Mouse (Mus musculus) neural tube, embryonic 14.5 days (tissue): ENCODE measurements around the gene Gdf7. TPM values are rescaled to one million over a fixed set of nuclear protein-coding genes. Genes with fewer than 3 reads are reported as not detected.

Source experiments
- ATAC-seq: fragments of 200-750 bp; cut with Nextera tagmentation; 2 replicates; pipeline ENCODE4 v1.8.0; 2017; ENCODE audit warnings: low read depth, mild to moderate bottlenecking, moderate TSS enrichment, moderate library complexity
- H3K27ac ChIP-seq: fragments of 300-500 bp; sonication (generic); 2 replicates; pipeline ENCODE4 v1.5.1; 2014; ENCODE audit warnings: low read depth, mild to moderate bottlenecking, control low read depth, low read length, moderate library complexity, mixed read lengths
- H3K27me3 ChIP-seq: fragments of 300-500 bp; sonication (generic); 2 replicates; pipeline ENCODE4 v1.6.1; 2014; ENCODE audit warnings: low read length; ENCODE audit not compliant: control insufficient read depth, insufficient read depth
- H3K36me3 ChIP-seq: fragments of 300-500 bp; sonication (generic); 2 replicates; pipeline ENCODE4 v1.6.1; 2014; ENCODE audit warnings: low read length, mixed read lengths; ENCODE audit not compliant: control insufficient read depth, insufficient read depth
- H3K4me1 ChIP-seq: fragments of 300-500 bp; sonication (generic); 2 replicates; pipeline ENCODE4 v1.6.1; 2014; ENCODE audit warnings: low read length; ENCODE audit not compliant: control insufficient read depth, insufficient read depth
- H3K4me2 ChIP-seq: fragments of 300-500 bp; sonication (generic); 2 replicates; pipeline ENCODE4 v1.6.1; 2014; ENCODE audit warnings: mild to moderate bottlenecking, low read depth, low read length, control low read depth
- H3K4me3 ChIP-seq: fragments of 300-500 bp; sonication (generic); 2 replicates; pipeline ENCODE4 v1.5.1; 2014; ENCODE audit warnings: low read depth, low read length, control low read depth, mixed read lengths
- H3K9ac ChIP-seq: fragments of 300-500 bp; sonication (generic); replicated peaks from 2 replicates; pipeline ENCODE4 v1.6.1; 2014; ENCODE audit warnings: low read depth, mild to moderate bottlenecking, control low read depth, low read length, mixed read lengths
- H3K9me3 ChIP-seq: fragments of 300-500 bp; sonication (generic); 2 replicates; pipeline ENCODE4 v1.6.1; 2016; ENCODE audit warnings: low read length; ENCODE audit not compliant: control insufficient read depth
- WGBS: fragments of 180-500 bp; shearing (Covaris S2); extraction: QIAGEN DNeasy Blood & Tissue Kit; methylation state at CpG from one replicate; pipeline ENCODE4 v1.1.7; 2014; 5-methylcytosine and 5-hydroxymethylcytosine counted together
- polyA plus RNA-seq: library from polyadenylated mRNA; unstranded; fragments of >200 nt; fragmentation: Nextera tagmentation; extraction: Ambion mirVana; gene quantifications from 2 replicates; pipeline ENCODE4 v1.2.1, GENCODE M21; 2014

Gdf7 gene
- polyA plus RNA-seq, 1 experiment from 2014 or later: 0.43 TPM

GRCm38 (mm10) chr12:8332174-8332542, 30.4 kb upstream of the Gdf7 start:
- peaks cover 4% of the 10 kb centered on the region for H3K4me1 ChIP-seq
- H3K4me2 ChIP-seq: no peak overlapping the region
- ATAC-seq: peak; percentile 4; the same call in 1 of the 2 replicates
- H3K9me3 ChIP-seq: no peaks in the 10 kb centered on the region
- H3K27ac ChIP-seq: no peak overlapping the region
- no peaks in the 10 kb centered on the region for H3K36me3 ChIP-seq
- H3K4me3 ChIP-seq: no peak overlapping the region
- 0 out of 2 replicates have a peak overlapping the region, but pooled peaks have one; percentile 0 for H3K9ac ChIP-seq
- WGBS: 29% methylated on average over 5 of the region's 5 CpGs
- no peaks in the 10 kb centered on the region for H3K27me3 ChIP-seq

GRCm38 (mm10) chr12:8331489-8332173, 29.9 kb upstream of the Gdf7 start:
- 60% methylated on average over 14 of the region's 14 CpGs for WGBS
- ATAC-seq: no peak
- Histone ChIP-seq H3K4me1 (peaks cover 7% of the 10 kb centered on the region), H3K4me3 (no peak overlapping the region), H3K27ac (no peak overlapping the region), H3K9ac (0 out of 2 replicates have a peak overlapping the region, but pooled peaks have one; percentile 0), H3K9me3 (no peaks in the 10 kb centered on the region), H3K36me3 (no peaks in the 10 kb centered on the region), H3K27me3 (no peaks in the 10 kb centered on the region), H3K4me2 (no peak overlapping the region)

GRCm38 (mm10) chr12:8329236-8329635, 27.5 kb upstream of the Gdf7 start:
- Histone ChIP-seq H3K27me3 (no peaks in the 10 kb centered on the region), H3K4me1 (peaks cover 7% of the 10 kb centered on the region), H3K27ac (no peak overlapping the region), H3K36me3 (no peaks in the 10 kb centered on the region), H3K9me3 (no peaks in the 10 kb centered on the region), H3K9ac (no peak overlapping the region), H3K4me2 (no peak overlapping the region), H3K4me3 (no peak overlapping the region)
- 93% methylated on average over 7 of the region's 7 CpGs for WGBS
- ATAC-seq: no peak

- WGBS: 28% methylated on average over 1 of the region's 1 CpGs
- Histone ChIP-seq H3K36me3 (no peaks in the 10 kb centered on the region), H3K9ac (peak overlapping the region; percentile 51), H3K27ac (peak overlapping the region; percentile 73), H3K4me3 (no peak overlapping the region), H3K4me1 (peaks cover 7% of the 10 kb centered on the region), H3K4me2 (no peak overlapping the region), H3K9me3 (no peaks in the 10 kb centered on the region), H3K27me3 (no peaks in the 10 kb centered on the region)
- ATAC-seq: no peak
Observed at GRCm38 (mm10) chr12:8327675-8328053, 25.9 kb upstream of the Gdf7 start.

- no peaks in the 10 kb centered on the region for H3K27me3 ChIP-seq
- peaks cover 7% of the 10 kb centered on the region for H3K4me1 ChIP-seq
- peak; percentile 95 for ATAC-seq
- no peak overlapping the region for H3K4me3 ChIP-seq
- H3K9ac ChIP-seq: peak overlapping the region; percentile 51
- WGBS: 13% methylated on average over 17 of the region's 17 CpGs
- H3K4me2 ChIP-seq: 0 out of 2 replicates have a peak overlapping the region, but pooled peaks have one; percentile 6
- no peaks in the 10 kb centered on the region for H3K9me3 ChIP-seq
- H3K27ac ChIP-seq: peak overlapping the region; percentile 73
- H3K36me3 ChIP-seq: peaks cover under 1% of the 10 kb centered on the region; the same call in 1 of the 2 replicates
Observed at GRCm38 (mm10) chr12:8326825-8327674, 25.3 kb upstream of the Gdf7 start.

- no peak for ATAC-seq
- Histone ChIP-seq H3K4me2 (no peak overlapping the region), H3K27me3 (no peaks in the 10 kb centered on the region), H3K36me3 (peaks cover 5% of the 10 kb centered on the region; the same call in 1 of the 2 replicates), H3K27ac (no peak overlapping the region), H3K9me3 (no peaks in the 10 kb centered on the region), H3K4me1 (peaks cover 7% of the 10 kb centered on the region), H3K4me3 (no peak overlapping the region), H3K9ac (no peak overlapping the region; the same call in 1 of the 2 replicates)
- WGBS: 79% methylated on average over 17 of the region's 17 CpGs
Observed at GRCm38 (mm10) chr12:8325943-8326522, 24.3 kb upstream of the Gdf7 start.

GRCm38 (mm10) chr12:8325245-8325942, 23.6 kb upstream of the Gdf7 start:
- Histone ChIP-seq H3K4me3 (no peak overlapping the region), H3K4me2 (no peak overlapping the region), H3K27me3 (no peaks in the 10 kb centered on the region), H3K4me1 (peaks cover 7% of the 10 kb centered on the region), H3K27ac (no peak overlapping the region), H3K36me3 (peaks cover 5% of the 10 kb centered on the region; the same call in 1 of the 2 replicates), H3K9me3 (no peaks in the 10 kb centered on the region), H3K9ac (no peak overlapping the region)
- whole genome bisulfite sequencing: 91% methylated on average over 13 of the region's 13 CpGs
- no peak for ATAC-seq

GRCm38 (mm10) chr12:8324086-8324485, 22.3 kb upstream of the Gdf7 start:
- no peak overlapping the region for H3K4me3 ChIP-seq
- H3K36me3 ChIP-seq: peaks cover 5% of the 10 kb centered on the region; the same call in 1 of the 2 replicates
- H3K27me3 ChIP-seq: no peaks in the 10 kb centered on the region
- H3K27ac ChIP-seq: no peak overlapping the region
- H3K9me3 ChIP-seq: no peaks in the 10 kb centered on the region
- H3K9ac ChIP-seq: no peak overlapping the region
- WGBS: 92% methylated on average over 10 of the region's 10 CpGs
- H3K4me1 ChIP-seq: peaks cover 7% of the 10 kb centered on the region
- ATAC-seq: no peak
- no peak overlapping the region for H3K4me2 ChIP-seq
